11 mouse cellular contexts compared by ENCODE assay signal in genomic region chr10:89826896-89827295, GRCm38 (mm10). TPM values are rescaled to one million over a fixed set of nuclear protein-coding genes. Genes with fewer than 3 reads are reported as not detected.
A peak's percentile ranks its signal among the peaks of the same experiment; 100 is the strongest.
DNase-seq lines count a peak whose midpoint lies in the region; ATAC-seq and TF ChIP-seq lines count a peak whose summit lies in the region.
"Had no signal": no experiment of that assay in that cellular context is flagged by ENCODE, and none has a peak within 500 bp of the region (broad histone marks: within the 10 kb centered on the region; RNA-seq: fewer than 3 reads in every experiment).

No protein-coding gene starts in this region.

- H3K9ac ChIP-seq in limb, embryonic 14.5 days (ENCODE audit: low read depth, low read length, severe bottlenecking) = no peak overlapping the region
- H3K9ac ChIP-seq: embryonic facial prominence, embryonic 12.5 days; limb, embryonic 13.5 days had no signal

- H3K9me3 ChIP-seq in limb, embryonic 14.5 days (ENCODE audit: control insufficient read depth, low read length) = no peaks in the 10 kb centered on the region
- no peaks in the 10 kb centered on the region for H3K9me3 ChIP-seq in limb, embryonic 10.5 days (replicated peaks)
- H3K9me3 ChIP-seq: embryonic facial prominence, embryonic 12.5 days; limb, embryonic 13.5 days had no signal

- H3K27me3 ChIP-seq in limb, embryonic 14.5 days (ENCODE audit: control insufficient read depth, insufficient read depth, low read length) = no peaks in the 10 kb centered on the region
- no peaks in the 10 kb centered on the region for H3K27me3 ChIP-seq in limb, embryonic 10.5 days (ENCODE audit: low read depth, poor library complexity, severe bottlenecking)
- H3K27me3 ChIP-seq: embryonic facial prominence, embryonic 12.5 days; limb, embryonic 13.5 days had no signal

- H3K36me3 ChIP-seq in limb, embryonic 14.5 days (ENCODE audit: control insufficient read depth, insufficient read depth, low read length) = no peaks in the 10 kb centered on the region
- no peaks in the 10 kb centered on the region for H3K36me3 ChIP-seq in limb, embryonic 10.5 days
- H3K36me3 ChIP-seq: embryonic facial prominence, embryonic 12.5 days had no signal

- no peak for TF ChIP-seq POLR2A in limb, embryonic 14.5 days (IDR thresholded peaks at IDR 0.05; ENCODE audit: borderline replicate concordance, extremely low read depth, insufficient read depth, insufficient read length)

- ATAC-seq in limb, embryonic 14.5 days (ENCODE audit: low FRiP score, low read depth) = peak; percentile 41; the same call in 1 of the 2 replicates

- DNase-seq in limb, embryonic 14.5 days (ENCODE audit: low spot score) = no peak
- no peak for DNase-seq in limb, embryonic 10.5 days (ENCODE audit: low spot score)
- DNase-seq in cerebellum, postnatal 10 days = peak; percentile 78 to 79
- DNase-seq in layer of hippocampus, adult 2 months (ENCODE audit: low spot score in 2 of 2) = peak; percentile 46 to 67
- DNase-seq in telencephalon, adult 2 months (ENCODE audit: low read depth, low spot score) = peak; percentile 24
- DNase-seq in lung, postnatal 10 days = no peak
- DNase-seq in spleen, postnatal 10 days (ENCODE audit: low spot score in 2 of 2) = no peak
- DNase-seq: kidney, postnatal 36 days; thymus, postnatal 4 days had no signal

- H3K27ac ChIP-seq in limb, embryonic 14.5 days (replicated peaks; ENCODE audit: low read depth, low read length) = no peak overlapping the region
- H3K27ac ChIP-seq in limb, embryonic 10.5 days = no peak overlapping the region
- H3K27ac ChIP-seq in layer of hippocampus, adult 2 months = no peak overlapping the region
- H3K27ac ChIP-seq: embryonic facial prominence, embryonic 12.5 days; limb, embryonic 13.5 days had no signal

- no peak for TF ChIP-seq CTCF in layer of hippocampus, adult 2 months (conservative IDR thresholded peaks at IDR 0.05)

- 78% methylated on average over 3 of the region's 3 CpGs for WGBS in limb, embryonic 14.5 days
- 74% methylated on average over 3 of the region's 3 CpGs for WGBS in limb, embryonic 10.5 days

- H3K4me3 ChIP-seq in limb, embryonic 14.5 days (replicated peaks; ENCODE audit: low read length) = no peak overlapping the region
- no peak overlapping the region for H3K4me3 ChIP-seq in limb, embryonic 10.5 days
- no peak overlapping the region for H3K4me3 ChIP-seq in layer of hippocampus, adult 2 months
- H3K4me3 ChIP-seq: embryonic facial prominence, embryonic 12.5 days; limb, embryonic 13.5 days had no signal

- no peaks in the 10 kb centered on the region for H3K4me1 ChIP-seq in limb, embryonic 14.5 days (ENCODE audit: control insufficient read depth, insufficient read depth, low read length)
- no peaks in the 10 kb centered on the region for H3K4me1 ChIP-seq in limb, embryonic 10.5 days
- H3K4me1 ChIP-seq: embryonic facial prominence, embryonic 12.5 days; limb, embryonic 13.5 days had no signal

- no peak overlapping the region for H3K4me2 ChIP-seq in limb, embryonic 14.5 days (replicated peaks; ENCODE audit: low read depth, low read length, severe bottlenecking)
- H3K4me2 ChIP-seq: embryonic facial prominence, embryonic 12.5 days; limb, embryonic 13.5 days had no signal

RNA-seq across cellular contexts. Expression of gene Anks1b, which starts 46.4 kb away (rescaled TPM):
- polyA plus RNA-seq in limb, embryonic 14.5 days (2012; rRNA removed) = 4.3 and 4.5 TPM in 2 replicates
- 2.6 and 4.3 TPM in 2 replicates for polyA plus RNA-seq in limb, embryonic 14.5 days (2014; fragmentation: Nextera tagmentation; extraction: Ambion mirVana)
- polyA plus RNA-seq in limb, embryonic 10.5 days (2016; fragmentation: Nextera tagmentation; extraction: Ambion mirVana) = 0.04 and 0.46 TPM in 2 replicates
- 100 to 1,000 TPM; 540 to 541 TPM for total RNA-seq in layer of hippocampus, adult 2 months (2021)

Comparison
In these comparisons a context has a peak if more than half of its experiments do, and no peak if none do; other contexts are left out.
1. DNase-seq: peak in cerebellum, postnatal 10 days (2 of 2), layer of hippocampus, adult 2 months (2 of 2) and telencephalon, adult 2 months (single experiment); none in limb, embryonic 14.5 days (single experiment), limb, embryonic 10.5 days (single experiment), lung, postnatal 10 days (single experiment) and spleen, postnatal 10 days (0 of 2).